Mouse (Mus musculus) frontal cortex, postnatal 25 days (tissue): ENCODE measurements around the gene Nags.
"Not testable (repeated sequence)": the region's sequence is repeated elsewhere in the genome, so short reads cannot be mapped to it uniquely, and the experiment has no call there.

Source experiments
- DNase-seq, 2 experiments: peaks; one replicate each; pipeline ENCODE4 v3.0.0; 2022; ENCODE audit warnings: low spot score in 2 of 2

The Nags gene

DNA sequence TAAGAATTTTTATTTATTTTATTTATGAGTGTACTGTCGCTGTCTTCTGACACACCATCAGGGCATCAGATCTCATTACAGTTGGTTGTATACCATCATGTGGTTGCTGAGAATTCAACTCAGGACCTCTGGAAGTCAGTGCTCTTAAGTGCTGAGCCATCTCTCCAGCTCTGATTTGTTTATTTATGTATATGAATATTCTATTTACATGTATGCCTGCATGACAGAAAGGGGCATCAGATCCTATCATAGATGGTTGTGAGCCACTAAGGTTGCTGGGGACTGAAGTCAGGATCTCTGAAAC is 11.4 kb downstream of the Nags start:
- DNase-seq, result no peak

DNA sequence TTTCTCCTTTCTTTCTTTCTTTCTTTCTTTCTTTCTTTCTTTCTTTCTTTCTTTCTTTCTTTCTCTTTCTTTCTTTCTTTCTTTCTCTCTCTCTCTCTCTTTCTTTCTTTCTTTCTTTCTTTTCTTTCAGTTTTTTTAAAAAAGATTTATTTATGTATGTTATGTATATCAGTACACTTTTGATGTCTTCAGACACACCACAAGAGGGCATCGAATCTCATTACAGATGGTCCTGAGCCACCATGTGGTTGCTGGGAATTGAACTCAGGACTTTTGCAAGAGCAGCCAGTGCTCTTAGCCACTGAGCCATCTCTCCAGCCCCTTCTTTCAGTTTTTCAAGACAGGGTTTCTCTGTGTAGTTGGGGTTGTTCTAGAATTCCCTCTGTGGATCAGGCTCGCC is 12.7 kb downstream of the Nags start:
- DNase-seq, result not testable (repeated sequence)

DNA sequence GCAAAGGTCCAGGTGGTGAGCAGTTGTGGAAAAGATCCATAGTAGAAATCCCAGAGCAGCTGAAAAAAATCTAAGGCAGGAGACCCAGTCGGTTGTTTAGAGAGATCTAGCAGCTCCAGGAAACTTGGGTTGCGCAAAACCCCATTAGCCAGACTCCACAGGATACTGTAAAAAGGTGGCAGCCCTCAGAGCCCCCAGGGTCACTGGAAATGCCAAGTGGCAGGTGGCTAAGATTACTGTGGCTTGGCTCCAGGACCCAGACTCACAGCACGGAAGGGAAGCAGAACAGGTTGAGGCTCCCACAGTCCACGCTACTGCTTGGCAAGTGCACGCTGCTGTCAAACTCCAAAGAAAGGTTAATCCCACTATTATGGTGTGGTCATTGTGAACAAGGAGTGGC is 14.5 kb downstream of the Nags start:
- no peak for DNase-seq

DNA sequence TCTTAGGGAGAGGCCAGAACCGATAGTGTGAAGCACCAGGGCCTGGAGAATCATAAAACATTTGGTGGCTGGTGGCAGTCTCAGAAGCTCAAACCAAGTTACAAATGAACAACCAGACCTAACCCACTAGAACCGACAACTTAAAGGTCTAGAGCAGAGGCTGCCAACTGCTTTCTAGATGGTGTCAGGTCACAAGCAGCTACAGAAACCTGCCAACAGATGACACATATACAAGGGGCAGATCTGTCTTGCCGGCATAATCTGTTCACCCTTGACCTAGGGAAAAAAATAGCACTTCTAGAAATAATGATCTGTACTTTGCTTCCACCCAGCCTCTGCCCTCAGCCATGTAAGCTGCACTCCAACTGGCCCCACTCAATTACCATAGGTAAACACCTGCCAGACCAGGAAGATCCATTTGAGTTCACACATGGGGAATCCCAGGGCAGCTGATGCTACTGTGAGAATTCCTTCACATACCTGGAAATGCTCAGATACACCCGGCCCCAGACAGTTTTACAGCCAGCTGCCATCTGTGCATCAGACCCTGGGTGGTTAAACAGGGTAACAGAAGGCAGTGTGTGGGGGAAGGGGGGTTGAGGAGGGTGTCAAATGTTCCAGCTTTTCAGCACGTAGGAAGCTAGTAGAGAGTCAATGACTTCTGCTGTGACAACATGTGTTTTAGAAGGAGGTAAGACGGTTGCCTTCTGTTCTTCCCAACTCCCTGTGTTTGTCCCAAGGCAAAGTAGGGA is 20.8 kb downstream of the Nags start:
- no peak for DNase-seq

DNA sequence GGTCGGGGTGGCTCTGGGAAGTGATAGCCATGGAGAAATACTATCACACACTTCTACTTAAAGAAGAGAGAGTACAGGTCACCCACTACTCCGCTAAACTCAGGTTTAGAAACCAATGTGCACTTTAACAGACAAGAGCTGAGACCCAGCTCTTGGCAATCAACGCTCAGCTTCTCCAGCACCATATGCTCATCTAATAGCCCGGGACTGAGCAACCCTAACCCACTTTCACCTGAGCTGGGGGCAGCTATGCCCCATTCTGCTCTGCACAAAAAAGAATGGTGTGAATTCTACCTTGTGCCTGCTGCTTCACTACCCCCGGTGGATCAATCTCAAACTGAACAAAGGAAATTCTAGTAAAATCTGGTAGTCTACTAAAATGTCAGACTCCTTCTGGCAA is 22.2 kb downstream of the Nags start:
- no peak for DNase-seq

DNA sequence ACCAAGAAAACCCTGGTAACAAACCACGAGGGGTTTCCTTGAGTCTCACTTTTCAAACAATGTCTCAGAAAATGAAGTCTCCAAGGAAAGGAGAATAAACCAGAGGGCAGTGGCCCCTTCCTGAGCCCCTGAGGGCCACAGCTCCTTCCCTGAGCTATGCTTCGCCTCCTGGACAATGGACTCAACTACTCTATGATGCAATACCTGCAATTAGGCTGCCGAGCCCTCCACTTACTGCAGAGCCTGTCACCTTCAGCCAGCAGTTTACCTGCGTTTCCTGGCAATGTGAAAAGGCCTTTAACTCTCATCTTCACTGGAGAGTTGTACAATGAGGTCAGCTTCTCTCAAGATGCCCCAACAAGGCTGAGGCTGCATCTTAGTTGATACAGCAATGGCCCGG is 23.4 kb downstream of the Nags start:
- no peak for DNase-seq

DNA sequence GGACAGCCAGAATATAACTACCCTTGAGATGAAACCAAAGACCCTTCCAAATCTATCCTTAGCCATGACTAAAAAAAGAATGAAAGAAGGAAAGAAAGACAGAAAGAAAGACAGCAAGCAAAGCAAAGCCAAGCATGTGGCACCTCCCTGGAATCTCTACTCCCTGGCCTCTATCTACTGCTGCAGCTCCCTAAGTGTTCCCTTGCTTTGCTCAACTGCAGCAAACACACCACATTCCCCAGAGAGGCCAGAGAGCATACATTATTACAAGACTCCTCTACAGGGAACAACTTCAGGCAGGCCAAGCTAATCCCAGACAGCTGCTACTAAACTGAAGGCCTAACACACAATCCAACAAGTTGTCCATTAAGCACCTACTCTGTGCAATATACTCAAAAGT is 34.5 kb downstream of the Nags start:
- DNase-seq, result no peak

DNA sequence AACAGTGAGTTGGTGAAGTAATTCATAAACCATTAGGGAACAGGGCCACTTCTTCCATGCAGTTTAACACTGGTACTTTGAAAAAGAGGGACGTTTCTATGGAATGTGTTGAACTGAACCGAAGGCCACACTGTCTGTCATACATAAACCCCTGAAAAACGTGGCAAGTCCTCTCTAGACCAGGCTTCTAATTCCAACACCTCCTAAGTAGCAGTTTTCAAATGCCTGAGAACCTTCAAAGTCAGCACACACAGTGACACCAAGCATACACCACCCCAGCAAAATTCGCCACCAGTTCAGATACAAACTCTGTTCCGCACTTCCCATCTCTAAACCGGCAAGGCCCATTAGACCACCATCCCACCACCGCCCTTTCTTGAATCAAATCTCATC is 38.9 kb downstream of the Nags start:
- no peak for DNase-seq

DNA sequence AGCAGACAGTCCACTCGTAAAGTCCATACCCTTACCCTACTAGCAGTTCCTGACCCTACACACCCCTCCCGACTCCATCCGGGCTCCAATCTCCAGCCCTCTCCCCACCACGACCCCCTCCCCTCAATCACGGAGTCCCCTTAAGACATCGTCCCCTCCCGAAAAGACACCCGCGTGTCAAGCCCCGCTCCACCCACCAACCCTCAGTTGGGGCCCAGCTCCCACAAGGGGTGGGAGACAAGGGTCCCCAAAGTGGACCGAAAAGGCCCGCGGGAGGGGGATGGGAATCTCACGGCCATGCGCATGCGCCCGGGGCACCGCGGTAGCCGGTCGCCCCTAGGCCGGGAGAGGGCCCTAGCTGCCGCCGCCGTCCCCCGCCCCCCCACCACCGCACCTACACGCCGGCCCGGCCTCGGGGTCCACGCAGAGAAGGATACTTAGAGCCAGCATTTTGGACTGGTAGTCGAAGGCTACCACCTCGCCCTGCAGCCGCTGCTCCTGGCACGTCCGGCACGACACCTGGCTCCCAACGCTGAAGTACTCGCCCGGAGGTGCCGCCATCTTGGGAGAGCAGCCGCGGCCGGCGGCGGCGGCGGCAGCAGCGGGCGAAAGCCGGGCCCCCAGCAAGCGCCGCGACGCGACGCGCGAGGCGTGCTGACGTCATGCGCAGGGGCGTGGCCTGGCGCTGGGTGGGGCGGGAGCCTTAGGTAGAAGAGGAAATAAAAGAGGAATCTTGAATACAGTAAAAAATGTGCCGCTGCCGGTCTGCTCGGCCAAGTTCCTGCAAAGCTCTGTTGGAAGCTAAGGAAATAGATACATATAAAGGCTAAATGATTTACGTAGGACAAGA is 39.6 kb downstream of the Nags start, which contains the start of gene Lsm12:
Gene Lsm12, minus strand, starts transcription at position 651 of the 850 bp plus-strand sequence.
- peak; percentile 76 to 87 for DNase-seq

DNA sequence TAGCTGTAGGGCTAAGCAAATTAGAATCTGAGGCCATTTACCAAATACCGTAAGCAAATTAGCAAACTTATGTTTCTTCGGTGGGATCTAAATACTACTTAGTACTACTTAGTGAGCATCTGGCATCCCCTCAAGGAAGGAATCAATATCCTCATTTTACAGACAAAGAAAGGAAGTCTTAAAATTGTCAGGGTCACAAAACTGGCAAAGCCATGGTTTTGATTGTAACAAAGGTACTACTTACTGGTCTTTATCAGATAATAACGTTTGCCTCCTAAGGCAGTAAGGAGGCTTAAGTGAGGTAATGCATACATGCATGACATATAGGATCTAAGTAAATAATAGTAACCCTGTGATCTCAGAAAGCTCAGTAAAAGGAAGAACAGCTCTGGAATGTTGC is 40.4 kb downstream of the Nags start:
- DNase-seq, result no peak

DNA sequence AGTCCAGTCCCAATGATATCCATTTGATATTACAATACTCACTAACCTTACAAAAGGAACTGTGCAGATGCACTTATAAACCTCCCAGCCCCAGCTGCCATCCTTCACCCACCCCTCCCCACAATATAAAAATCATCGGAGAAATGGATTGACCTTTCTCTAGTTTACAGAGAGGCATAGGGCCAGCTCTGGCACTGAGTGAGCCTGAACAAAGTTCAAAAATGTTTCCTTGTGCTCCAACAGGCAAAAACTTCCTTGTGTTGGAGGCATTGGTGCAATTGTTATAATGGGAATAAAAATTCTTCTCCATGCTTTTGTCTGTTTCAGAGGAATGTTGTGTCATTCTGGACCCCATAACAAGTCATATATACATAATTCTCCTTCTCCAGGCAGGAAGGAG is 40.9 kb downstream of the Nags start:
- DNase-seq, result no peak

DNA sequence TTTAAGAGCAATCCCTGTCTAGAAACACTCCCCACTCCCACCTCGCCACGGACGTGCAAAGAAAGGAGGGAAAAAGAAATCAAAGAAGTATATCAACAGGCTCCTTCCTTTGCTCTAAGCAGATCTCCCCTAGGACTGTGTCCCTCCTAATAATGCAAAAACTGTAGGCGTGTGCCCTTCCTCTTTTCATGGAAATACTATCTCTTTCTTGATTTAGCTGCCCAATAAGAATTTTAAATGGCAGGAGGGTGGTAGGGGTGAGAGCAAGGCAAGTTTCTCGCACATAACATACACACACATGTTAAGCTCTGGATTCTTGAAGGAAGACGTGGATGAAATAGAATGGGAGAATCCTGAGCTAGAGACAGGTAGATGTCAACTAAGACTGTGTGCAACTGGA is 43.7 kb downstream of the Nags start:
- DNase-seq, result no peak

DNA sequence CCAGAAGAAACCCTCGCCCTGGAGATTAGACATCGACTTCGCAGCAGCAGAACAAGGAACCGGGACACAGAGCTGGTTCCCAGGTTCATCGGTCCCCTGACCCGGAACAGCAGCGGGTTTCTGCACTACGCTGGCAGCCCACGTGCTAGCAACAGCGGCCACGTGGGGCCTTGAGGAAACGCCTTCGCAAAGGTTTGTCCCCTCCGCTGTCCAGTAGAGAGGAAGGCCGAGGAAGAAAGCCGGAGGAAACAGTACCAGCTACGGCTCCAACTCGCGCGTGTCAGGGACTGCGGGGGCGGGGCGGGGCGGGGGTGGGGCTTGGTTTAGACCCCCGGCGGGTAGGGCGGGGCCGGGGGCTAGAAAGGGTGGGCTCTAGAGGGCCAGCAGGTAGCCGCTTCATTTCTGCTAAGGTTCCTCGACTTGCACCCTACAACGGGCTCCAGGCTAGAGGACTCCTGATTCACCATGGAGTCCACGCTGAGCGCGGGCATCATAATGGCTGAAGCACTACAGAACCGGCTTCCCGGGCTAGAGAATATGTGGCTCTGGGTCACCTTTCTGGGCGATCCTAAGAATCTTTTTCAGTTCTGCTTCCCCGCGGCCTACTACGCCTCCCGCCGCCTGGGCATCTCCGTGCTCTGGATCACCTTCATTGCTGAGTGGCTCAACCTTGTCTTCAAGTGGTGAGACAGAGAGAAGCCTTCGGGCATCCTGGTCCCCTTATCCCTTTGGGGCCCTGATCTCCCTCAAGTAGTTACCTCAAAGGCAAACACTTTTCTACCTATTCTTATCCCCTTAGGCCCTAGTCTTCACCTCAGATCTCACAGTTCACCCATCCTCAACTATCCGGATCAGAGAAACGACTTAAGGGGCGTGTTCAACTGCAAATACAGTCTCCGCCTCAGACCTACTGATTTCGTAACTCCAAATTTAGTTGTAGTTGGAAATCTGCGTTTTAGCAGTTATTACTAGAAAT is 44.4 kb downstream of the Nags start, which contains the start of gene G6pc3:
Gene G6pc3, plus strand, starts transcription at position 160 of the 976 bp plus-strand sequence.
- DNase-seq, result peak; percentile 81 to 82

DNA sequence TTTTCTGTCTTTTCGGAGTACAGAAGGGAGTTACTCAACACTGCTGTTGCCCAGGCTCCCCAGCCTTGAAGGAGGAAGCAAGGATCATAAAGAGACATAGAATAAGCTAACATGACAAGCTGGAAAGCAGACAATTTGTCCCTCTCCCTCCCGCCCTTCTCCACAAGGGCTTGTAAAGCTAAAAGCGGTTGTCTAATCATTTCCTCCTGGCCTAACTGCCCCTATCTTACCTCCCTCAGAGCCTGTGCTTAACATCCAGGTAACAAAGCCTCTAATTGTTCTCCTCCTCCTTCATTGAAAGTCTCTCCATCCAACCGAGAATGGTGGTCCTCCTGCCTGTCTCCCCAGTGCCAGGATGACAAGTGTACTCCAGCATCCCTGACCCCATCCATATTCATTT is 45.5 kb downstream of the Nags start:
- no peak for DNase-seq

DNA sequence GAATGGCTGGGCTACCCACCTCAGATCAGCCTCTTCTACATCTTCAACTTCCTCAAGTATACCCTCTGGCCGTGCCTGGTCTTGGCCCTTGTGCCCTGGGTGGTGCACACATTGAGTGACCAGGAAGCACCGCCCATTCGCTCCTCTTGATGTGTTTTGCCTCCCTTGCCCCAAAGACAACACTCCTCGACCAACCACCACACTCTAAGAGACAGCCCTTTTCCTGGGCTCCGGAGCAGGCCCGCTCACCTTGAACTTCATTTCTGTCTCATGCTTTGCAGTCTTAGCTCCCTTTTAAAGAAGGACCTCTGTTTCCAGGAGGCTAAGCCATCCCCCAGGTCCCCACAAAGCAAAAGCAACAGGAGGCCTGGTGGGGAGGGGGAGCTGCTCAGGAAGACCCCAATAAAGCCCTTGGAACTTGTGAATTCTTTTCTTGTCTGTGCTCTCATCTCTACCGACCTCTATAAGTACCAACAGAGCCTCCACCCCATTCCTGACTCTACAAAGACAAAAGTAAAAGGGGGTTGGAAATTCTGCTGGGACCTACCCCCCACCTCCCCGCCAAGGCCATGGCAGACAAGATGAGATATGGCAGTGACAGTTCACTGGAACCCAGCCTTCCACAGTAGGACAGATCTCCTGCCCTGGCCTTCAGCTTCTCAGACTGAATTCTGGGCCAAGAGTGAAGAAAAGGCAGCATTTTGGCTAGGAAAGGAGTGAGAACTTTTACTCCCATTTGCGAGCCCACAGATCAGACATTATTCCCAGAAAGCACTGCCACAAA is 48.5 kb downstream of the Nags start:
- DNase-seq, result no peak

DNA sequence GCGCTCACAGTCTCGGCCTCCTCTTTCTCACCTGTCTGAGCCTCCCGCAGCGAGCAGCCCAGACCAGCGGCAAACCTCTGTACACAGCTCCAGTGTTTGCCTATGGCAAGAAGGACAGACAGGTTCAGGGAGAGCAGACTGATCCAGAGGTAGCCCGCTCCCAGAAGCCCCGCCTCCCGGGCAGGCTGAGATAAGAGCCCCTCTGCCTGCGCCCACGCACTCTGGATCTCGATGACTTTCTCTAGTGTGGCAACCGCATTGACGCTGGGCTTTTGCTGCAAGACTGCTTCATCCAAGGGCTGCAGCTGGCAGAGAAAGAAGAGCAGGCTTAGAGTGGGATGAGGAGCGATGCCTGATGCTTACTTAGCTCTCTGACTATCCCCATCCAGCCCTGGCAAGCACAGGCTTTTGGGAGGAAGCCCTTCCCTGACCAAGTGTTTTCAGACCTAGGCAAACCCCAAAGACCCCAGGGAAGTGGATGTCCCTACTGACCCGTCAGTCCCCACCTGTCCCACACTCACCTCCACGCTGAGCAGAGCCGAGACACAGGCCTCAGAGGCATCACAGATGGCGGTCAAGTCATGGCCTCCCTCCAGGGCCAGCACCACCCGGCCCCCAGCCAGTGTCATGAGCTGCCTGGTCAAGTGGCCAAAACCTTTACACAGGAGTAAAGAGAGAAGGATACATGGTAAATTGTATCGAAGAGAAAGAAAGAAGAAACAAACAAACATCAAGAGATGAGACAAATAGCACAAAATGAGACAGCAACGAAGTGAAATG is 50.9 kb downstream of the Nags start:
- no peak for DNase-seq

DNA sequence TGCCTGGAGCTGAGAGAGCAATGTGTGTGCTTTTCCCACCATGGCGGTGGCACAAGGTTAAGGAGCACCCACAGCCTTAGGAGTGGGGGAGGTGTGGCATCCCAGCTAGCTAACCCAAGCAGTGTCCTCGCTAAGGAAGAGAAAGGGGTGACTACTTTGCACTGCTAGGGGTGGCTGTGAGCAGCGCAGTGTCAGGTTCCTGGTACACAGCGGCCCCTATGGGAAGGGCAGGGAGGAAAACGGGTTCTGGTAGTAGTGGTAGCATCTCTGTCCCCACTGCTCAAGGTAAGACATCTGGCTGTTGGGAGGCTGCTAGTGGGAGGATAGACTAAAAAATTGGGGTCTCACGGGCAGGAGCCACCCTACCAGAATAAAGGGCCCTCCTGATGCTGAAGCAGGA is 52.9 kb downstream of the Nags start:
- DNase-seq, result no peak
